Mouse (Mus musculus) kidney, postnatal 4 days (tissue): ENCODE data around the gene Ncdn.

Experiments used
- DNase-seq, 2 experiments: peaks; one replicate each; pipeline ENCODE4 v3.0.0; 2021; ENCODE audit warnings: mixed read lengths in 2 of 2

The Ncdn gene

DNA sequence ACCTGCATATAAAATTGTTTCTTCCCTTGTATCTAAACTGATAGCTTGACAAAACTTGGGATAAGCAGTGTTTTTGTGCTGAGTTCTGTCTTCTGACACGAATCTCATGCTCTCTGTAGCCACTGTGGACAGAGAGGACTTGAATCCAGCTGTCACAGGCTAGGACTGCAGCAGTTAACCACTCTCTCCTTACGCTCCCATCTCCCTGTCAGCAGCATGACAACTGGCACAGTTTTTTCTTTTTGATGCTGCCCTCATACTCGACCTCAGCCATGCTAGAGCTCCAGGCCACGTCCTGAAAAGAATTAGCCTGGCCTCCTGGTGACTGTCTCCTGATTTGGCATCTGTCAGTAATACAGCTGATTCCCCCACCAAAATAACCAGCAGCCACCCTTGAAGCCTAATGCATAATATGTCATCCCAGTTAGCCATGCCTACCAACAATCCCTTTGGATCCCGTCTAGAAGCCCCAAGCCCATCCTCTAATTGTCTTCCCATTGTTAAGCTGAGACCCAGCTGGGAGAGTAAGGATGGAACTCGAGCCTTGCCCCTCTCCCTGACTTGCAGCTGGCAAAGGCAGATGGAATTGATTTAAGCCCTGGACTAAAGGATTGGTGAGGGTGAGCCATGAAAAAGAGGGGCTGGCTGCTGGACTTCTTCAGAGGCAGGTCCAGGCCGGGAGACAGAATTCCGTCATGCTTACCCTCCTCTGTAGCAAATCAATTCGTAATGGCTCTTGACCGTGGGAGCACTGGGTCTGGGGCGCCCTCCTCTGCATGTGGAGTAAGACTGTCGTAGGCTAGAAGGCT is 46.4 kb downstream of the Ncdn start:
- no peak for DNase-seq

DNA sequence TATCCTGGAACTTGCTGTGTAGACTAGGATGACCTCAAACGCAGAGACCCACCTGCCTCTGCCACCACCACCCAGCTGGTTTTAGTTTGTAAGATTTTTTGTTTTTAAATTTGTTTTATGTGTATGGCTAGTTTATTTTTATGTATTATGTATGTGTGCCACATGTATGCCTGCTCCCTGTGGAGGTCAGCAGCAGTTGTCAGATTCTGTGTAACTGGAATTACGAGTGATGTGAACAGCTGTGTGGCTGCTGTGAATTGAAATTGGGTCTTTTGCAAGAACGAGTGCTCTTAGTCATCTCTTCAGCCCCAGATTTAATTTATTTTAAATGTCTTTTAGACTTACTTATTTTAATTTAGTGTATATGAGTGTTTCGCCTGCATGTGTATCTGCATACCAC is 56.3 kb downstream of the Ncdn start:
- no peak for DNase-seq
